Comparison of ENCODE assay signal across 8 mouse cellular contexts in genomic region chr11:77348985-77349384, GRCm38 (mm10).
DNase-seq lines count a peak whose midpoint lies in the region; ATAC-seq lines count a peak whose summit lies in the region.

No protein-coding gene starts in this region.

- H3K4me3 ChIP-seq in forebrain, embryonic 16.5 days (replicated peaks; ENCODE audit: low read length): no peak overlapping the region
- H3K4me3 ChIP-seq in liver, embryonic 15.5 days (replicated peaks): peak overlapping the region; percentile 68
- peak overlapping the region; percentile 65 for H3K4me3 ChIP-seq in stomach, embryonic 14.5 days (ENCODE audit: low read depth, low read length)

- peak; percentile 62 for DNase-seq in heart, adult 11 months
- no peak for DNase-seq in heart, postnatal 4 days
- peak; percentile 54 to 71 for DNase-seq in CD8-positive naive resting alpha-beta T cell, adult 2 months (ENCODE audit: low read depth in 2 of 2, low spot score in 2 of 2)
- DNase-seq in layer of hippocampus, adult 8-10 months (ENCODE audit: low spot score in 2 of 2): no peak
- no peak for DNase-seq in ovary, postnatal 14 days (ENCODE audit: low spot score)

- H3K27ac ChIP-seq in forebrain, embryonic 16.5 days (ENCODE audit: low read length): no peak overlapping the region
- no peak overlapping the region for H3K27ac ChIP-seq in liver, embryonic 15.5 days (replicated peaks)
- no peak overlapping the region for H3K27ac ChIP-seq in stomach, embryonic 14.5 days (ENCODE audit: low read length)

- peaks cover 12% of the 10 kb centered on the region for H3K4me1 ChIP-seq in forebrain, embryonic 16.5 days (replicated peaks; ENCODE audit: control insufficient read depth, insufficient read depth, low read length)
- peaks cover 23% of the 10 kb centered on the region for H3K4me1 ChIP-seq in liver, embryonic 15.5 days (replicated peaks)
- no peaks in the 10 kb centered on the region for H3K4me1 ChIP-seq in stomach, embryonic 14.5 days (ENCODE audit: control insufficient read depth, insufficient read depth, low read length)

- no peaks in the 10 kb centered on the region for H3K36me3 ChIP-seq in forebrain, embryonic 16.5 days (ENCODE audit: control insufficient read depth, insufficient read depth)
- H3K36me3 ChIP-seq in liver, embryonic 15.5 days (replicated peaks): no peaks in the 10 kb centered on the region
- no peaks in the 10 kb centered on the region for H3K36me3 ChIP-seq in stomach, embryonic 14.5 days (ENCODE audit: control insufficient read depth, insufficient read depth, low read length)

- ATAC-seq in forebrain, embryonic 16.5 days: no peak
- ATAC-seq in liver, embryonic 15.5 days (ENCODE audit: insufficient read depth): no peak
- no peak for ATAC-seq in stomach, embryonic 14.5 days (ENCODE audit: insufficient number of reproducible peaks, insufficient read depth, low FRiP score, low read depth)

- WGBS in forebrain, embryonic 16.5 days: 41% methylated on average over 6 of the region's 6 CpGs
- WGBS in liver, embryonic 15.5 days (ENCODE audit: insufficient replicate concordance): 10% methylated on average over 6 of the region's 6 CpGs
- WGBS in stomach, embryonic 14.5 days: 37% methylated on average over 6 of the region's 6 CpGs

- no peaks in the 10 kb centered on the region for H3K9me3 ChIP-seq in forebrain, embryonic 16.5 days (ENCODE audit: control insufficient read depth, low read length)
- no peaks in the 10 kb centered on the region for H3K9me3 ChIP-seq in liver, embryonic 15.5 days (replicated peaks)
- no peaks in the 10 kb centered on the region for H3K9me3 ChIP-seq in stomach, embryonic 14.5 days (ENCODE audit: control insufficient read depth, low read depth, low read length)

- H3K9ac ChIP-seq in forebrain, embryonic 16.5 days (replicated peaks; ENCODE audit: low read depth, low read length): no peak overlapping the region
- H3K9ac ChIP-seq in liver, embryonic 15.5 days: peak overlapping the region; percentile 70; the same call in 1 of the 2 replicates
- no peak overlapping the region for H3K9ac ChIP-seq in stomach, embryonic 14.5 days (replicated peaks; ENCODE audit: low read depth, low read length)

- no peaks in the 10 kb centered on the region for H3K27me3 ChIP-seq in forebrain, embryonic 16.5 days (replicated peaks; ENCODE audit: control insufficient read depth, insufficient read depth, low read length)
- peaks cover 13% of the 10 kb centered on the region for H3K27me3 ChIP-seq in liver, embryonic 15.5 days
- no peaks in the 10 kb centered on the region for H3K27me3 ChIP-seq in stomach, embryonic 14.5 days (ENCODE audit: control insufficient read depth, insufficient read depth, low read length)

- peak overlapping the region; percentile 79 for H3K4me2 ChIP-seq in forebrain, embryonic 16.5 days (ENCODE audit: low read length)
- H3K4me2 ChIP-seq in liver, embryonic 15.5 days: peak overlapping the region; percentile 91
- H3K4me2 ChIP-seq in stomach, embryonic 14.5 days (replicated peaks; ENCODE audit: low read depth, low read length): peak overlapping the region; percentile 60

Comparison
In these comparisons a context has a peak if more than half of its experiments do, and no peak if none do; other contexts are left out.
1. DNase-seq: peak in heart, adult 11 months (single experiment) and CD8-positive naive resting alpha-beta T cell, adult 2 months (2 of 2); none in heart, postnatal 4 days (single experiment), layer of hippocampus, adult 8-10 months (0 of 2) and ovary, postnatal 14 days (single experiment).
2. Peak in every context shown above with its lines, with median percentiles within 50 percentile points of each other: H3K4me2 ChIP-seq.